Mouse (Mus musculus) liver, adult 2 months (tissue): ENCODE results near the gene Dnhd1.

Experiments used
- CTCF ChIP-seq: fragments of 200-500 bp; IDR thresholded peaks from 2 replicates; pipeline ENCODE4 v1.5.1; 2011; ENCODE audit warnings: low read depth, low read length, control low read depth
- POLR2A ChIP-seq: fragments of 200-500 bp; IDR thresholded peaks from 2 replicates; pipeline ENCODE4 v1.6.1; 2011; ENCODE audit warnings: low read length, control low read depth; ENCODE audit not compliant: insufficient read depth; ENCODE audit errors: extremely low read depth

- TF ChIP-seq CTCF (no peak), POLR2A (no peak)
Observed at GRCm38 (mm10) chr7:105621053-105621452, 29.6 kb upstream of the Dnhd1 start.
